Mouse (Mus musculus) E14TG2a.4 (cell line): ENCODE measurements at regions not wholly inside any gene's neighbourhood (a gene's known extent, or its start where the extent isn't known, plus 50 kb on each side); places are given as distances from the start of the nearest gene placed in this dataset.

Source experiments
- CTCF ChIP-seq: conservative IDR thresholded peaks from 2 replicates; pipeline ENCODE4 v1.5.1; 2014; ENCODE audit warnings: low read length
- NANOG ChIP-seq: IDR thresholded peaks from 2 replicates; pipeline ENCODE4 v1.6.1; 2014; ENCODE audit warnings: borderline replicate concordance, low read length, mixed read lengths
- POU5F1 ChIP-seq: IDR thresholded peaks from 2 replicates; pipeline ENCODE4 v1.6.1; 2014; ENCODE audit warnings: low read length, borderline replicate concordance

- TF ChIP-seq CTCF (no peak), POU5F1 (no peak), NANOG (no peak; the same call in 1 of the 2 replicates)
Measured at GRCm38 (mm10) chr15:74387533-74387932, 248.6 kb downstream of the Mroh4 start.
